Mouse (Mus musculus) neural tube, embryonic 11.5 days (tissue): Measurements from ENCODE around the gene Gm20716. TPM values are rescaled to one million over a fixed set of nuclear protein-coding genes. Genes with fewer than 3 reads are reported as not detected.

Experiments used
- ATAC-seq: fragments of 200-750 bp; cut with Nextera tagmentation; 2 replicates; pipeline ENCODE4 v1.8.0; 2017; ENCODE audit warnings: moderate number of reproducible peaks, mild to moderate bottlenecking, moderate TSS enrichment, moderate library complexity; ENCODE audit not compliant: insufficient read depth, low FRiP score, low TSS enrichment
- DNase-seq: peaks from one replicate; pipeline ENCODE4 v3.0.0-alpha.2; 2015; ENCODE audit warnings: low spot score
- H3K27ac ChIP-seq: fragments of 300-500 bp; sonication (generic); 2 replicates; pipeline ENCODE4 v1.5.1; 2014; ENCODE audit warnings: low read depth, mild to moderate bottlenecking, low read length
- H3K27me3 ChIP-seq: fragments of 300-500 bp; sonication (generic); 2 replicates; pipeline ENCODE4 v1.6.1; 2014; ENCODE audit warnings: mild to moderate bottlenecking, low read length, mixed read lengths; ENCODE audit not compliant: control insufficient read depth, insufficient read depth
- H3K36me3 ChIP-seq: fragments of 300-500 bp; sonication (generic); 2 replicates; pipeline ENCODE4 v1.6.1; 2014; ENCODE audit warnings: mild to moderate bottlenecking, low read length, moderate library complexity, mixed read lengths; ENCODE audit not compliant: control insufficient read depth, insufficient read depth
- H3K4me1 ChIP-seq: fragments of 300-500 bp; sonication (generic); 2 replicates; pipeline ENCODE4 v1.6.1; 2014; ENCODE audit warnings: low read length, mixed read lengths; ENCODE audit not compliant: control insufficient read depth, insufficient read depth
- H3K4me2 ChIP-seq: fragments of 300-500 bp; sonication (generic); 2 replicates; pipeline ENCODE4 v1.6.1; 2014; ENCODE audit warnings: low read depth, mild to moderate bottlenecking, moderate library complexity
- H3K4me3 ChIP-seq: fragments of 300-500 bp; sonication (generic); 2 replicates; pipeline ENCODE4 v1.5.1; 2014; ENCODE audit warnings: low read depth, low read length
- H3K9ac ChIP-seq: fragments of 300-500 bp; sonication (generic); 2 replicates; pipeline ENCODE4 v1.6.1; 2014; ENCODE audit warnings: mild to moderate bottlenecking, low read length
- H3K9me3 ChIP-seq: fragments of 300-500 bp; sonication (generic); 2 replicates; pipeline ENCODE4 v1.6.1; 2016; ENCODE audit warnings: low read length; ENCODE audit not compliant: control insufficient read depth
- WGBS: fragments of 180-500 bp; shearing (Covaris S2); extraction: QIAGEN DNeasy Blood & Tissue Kit; methylation state at CpG from one replicate; pipeline ENCODE4 v1.1.7; 2014; 5-methylcytosine and 5-hydroxymethylcytosine counted together
- polyA plus RNA-seq: library from polyadenylated mRNA; unstranded; fragments of >200 nt; fragmentation: Nextera tagmentation; extraction: Ambion mirVana; gene quantifications from 2 replicates; pipeline ENCODE4 v1.2.1, GENCODE M21; 2014

Gm20716 gene
- polyA plus RNA-seq, 1 experiment from 2014 or later = 26.8 TPM

GRCm38 (mm10) chr2:168233286-168233685 lies 3.1 kb upstream of the Gm20716 start:
- no peaks in the 10 kb centered on the region for H3K9me3 ChIP-seq
- DNase-seq (no peak), ATAC-seq (no peak)
- no peaks in the 10 kb centered on the region; the same call in 1 of the 2 replicates for H3K36me3 ChIP-seq
- no peak overlapping the region for H3K4me3 ChIP-seq
- 92% methylated on average over 5 of the region's 5 CpGs for WGBS
- H3K4me1 ChIP-seq = peaks cover 15% of the 10 kb centered on the region
- no peak overlapping the region for H3K27ac ChIP-seq
- no peak overlapping the region for H3K9ac ChIP-seq
- H3K4me2 ChIP-seq = no peak overlapping the region
- no peaks in the 10 kb centered on the region for H3K27me3 ChIP-seq

GRCm38 (mm10) chr2:168231471-168231829 lies 1.3 kb upstream of the Gm20716 start:
- H3K9ac ChIP-seq = peak overlapping the region; percentile 87; the same call in 1 of the 2 replicates
- H3K36me3 ChIP-seq = no peaks in the 10 kb centered on the region; the same call in 1 of the 2 replicates
- H3K4me1 ChIP-seq = peaks cover 15% of the 10 kb centered on the region
- H3K4me2 ChIP-seq = peak overlapping the region; percentile 90
- H3K27me3 ChIP-seq = no peaks in the 10 kb centered on the region
- 59% methylated on average over 33 of the region's 33 CpGs for WGBS
- H3K4me3 ChIP-seq = peak overlapping the region; percentile 100
- no peak overlapping the region for H3K27ac ChIP-seq
- DNase-seq (no peak), ATAC-seq (no peak)
- H3K9me3 ChIP-seq = no peaks in the 10 kb centered on the region

GRCm38 (mm10) chr2:168230773-168231470 lies 758 bp upstream of the Gm20716 start:
- Histone ChIP-seq H3K4me2 (peak overlapping the region; percentile 90), H3K9ac (peak overlapping the region; percentile 87), H3K27me3 (no peaks in the 10 kb centered on the region), H3K4me1 (peaks cover 15% of the 10 kb centered on the region), H3K4me3 (peak overlapping the region; percentile 100), H3K36me3 (no peaks in the 10 kb centered on the region; the same call in 1 of the 2 replicates), H3K9me3 (no peaks in the 10 kb centered on the region), H3K27ac (peak overlapping the region; percentile 75; the same call in 1 of the 2 replicates)
- DNase-seq (no peak), ATAC-seq (peak; percentile 45)
- WGBS = 3% methylated on average over 95 of the region's 105 CpGs

- Histone ChIP-seq H3K27ac (peak overlapping the region; percentile 75; the same call in 1 of the 2 replicates), H3K27me3 (no peaks in the 10 kb centered on the region), H3K36me3 (peaks cover 8% of the 10 kb centered on the region), H3K4me2 (peak overlapping the region; percentile 90), H3K4me3 (peak overlapping the region; percentile 100), H3K4me1 (peaks cover 15% of the 10 kb centered on the region), H3K9ac (peak overlapping the region; percentile 87), H3K9me3 (no peaks in the 10 kb centered on the region)
- ATAC-seq (0 out of 2 replicates have a peak, but pooled peaks have one; percentile 11), DNase-seq (peak; percentile 28)
- 19% methylated on average over 41 of the region's 41 CpGs for WGBS
Observed at GRCm38 (mm10) chr2:168229116-168230025, 793 bp downstream of the Gm20716 start.

- Histone ChIP-seq H3K27me3 (no peaks in the 10 kb centered on the region), H3K27ac (no peak overlapping the region), H3K4me1 (no peaks in the 10 kb centered on the region), H3K4me2 (no peak overlapping the region), H3K4me3 (no peak overlapping the region), H3K9ac (no peak overlapping the region), H3K36me3 (peaks cover 13% of the 10 kb centered on the region), H3K9me3 (no peaks in the 10 kb centered on the region)
- ATAC-seq (no peak), DNase-seq (no peak)
- 96% methylated on average over 6 of the region's 6 CpGs for WGBS
Observed at GRCm38 (mm10) chr2:168223326-168223725, 6.8 kb downstream of the Gm20716 start.

- DNase-seq (no peak), ATAC-seq (no peak)
- Histone ChIP-seq H3K4me1 (no peaks in the 10 kb centered on the region), H3K9me3 (no peaks in the 10 kb centered on the region), H3K4me3 (no peak overlapping the region), H3K27ac (no peak overlapping the region), H3K9ac (no peak overlapping the region), H3K27me3 (no peaks in the 10 kb centered on the region), H3K4me2 (no peak overlapping the region), H3K36me3 (peaks cover 8% of the 10 kb centered on the region)
- WGBS = 36% methylated on average over 5 of the region's 5 CpGs
Observed at GRCm38 (mm10) chr2:168213788-168214397, 16.3 kb downstream of the Gm20716 start.

GRCm38 (mm10) chr2:168207883-168208282 lies 22.3 kb downstream of the Gm20716 start:
- ATAC-seq = no peak

More at GRCm38 (mm10) chr2:168207883-168208282, 22.3 kb downstream of the Gm20716 start:
- H3K4me2 ChIP-seq = no peak overlapping the region
- peaks cover 8% of the 10 kb centered on the region for H3K4me1 ChIP-seq
- DNase-seq = no peak
- 0 out of 2 replicates have a peak overlapping the region, but pooled peaks have one; percentile 99 for H3K27ac ChIP-seq
- H3K9ac ChIP-seq = no peak overlapping the region
- H3K9me3 ChIP-seq = no peaks in the 10 kb centered on the region
- H3K27me3 ChIP-seq = no peaks in the 10 kb centered on the region
- H3K4me3 ChIP-seq = no peak overlapping the region
- 92% methylated on average over 3 of the region's 3 CpGs for WGBS
- peaks cover 9% of the 10 kb centered on the region for H3K36me3 ChIP-seq
